Mouse (Mus musculus) E14TG2a.4 (cell line): ENCODE results near the gene Mtor.

ENCODE experiments used
- H3K27me3 ChIP-seq: 2 replicates; pipeline ENCODE4 v1.6.1; 2014; ENCODE audit warnings: low read length, control low read depth; ENCODE audit not compliant: insufficient read depth
- H3K36me3 ChIP-seq: 2 replicates; pipeline ENCODE4 v1.6.1; 2014; ENCODE audit warnings: low read length, control low read depth; ENCODE audit not compliant: insufficient read depth
- H3K4me1 ChIP-seq: replicated peaks from 2 replicates; pipeline ENCODE4 v1.6.1; 2014; ENCODE audit warnings: low read depth, low read length, control low read depth
- H3K4me3 ChIP-seq: replicated peaks from 2 replicates; pipeline ENCODE4 v1.5.1; 2014; ENCODE audit warnings: mild to moderate bottlenecking, low read length
- H3K9me3 ChIP-seq: 2 replicates; pipeline ENCODE4 v1.6.1; 2014; ENCODE audit warnings: low read length, control low read depth
- CTCF ChIP-seq: conservative IDR thresholded peaks from 2 replicates; pipeline ENCODE4 v1.5.1; 2014; ENCODE audit warnings: low read length
- NANOG ChIP-seq: IDR thresholded peaks from 2 replicates; pipeline ENCODE4 v1.6.1; 2014; ENCODE audit warnings: borderline replicate concordance, low read length, mixed read lengths
- POU5F1 ChIP-seq: IDR thresholded peaks from 2 replicates; pipeline ENCODE4 v1.6.1; 2014; ENCODE audit warnings: low read length, borderline replicate concordance

Gene Mtor

GRCm38 (mm10) chr4:148433813-148434212 lies 14.6 kb upstream of the Mtor start:
- TF ChIP-seq NANOG (no peak), CTCF (no peak), POU5F1 (no peak)
- H3K36me3 ChIP-seq: peaks cover 61% of the 10 kb centered on the region
- H3K27me3 ChIP-seq: no peaks in the 10 kb centered on the region
- no peak overlapping the region for H3K4me3 ChIP-seq
- peaks cover 32% of the 10 kb centered on the region for H3K4me1 ChIP-seq
- H3K9me3 ChIP-seq: no peaks in the 10 kb centered on the region

GRCm38 (mm10) chr4:148434554-148434953 lies 13.9 kb upstream of the Mtor start:
- no peaks in the 10 kb centered on the region for H3K9me3 ChIP-seq
- peaks cover 69% of the 10 kb centered on the region for H3K36me3 ChIP-seq
- H3K27me3 ChIP-seq: no peaks in the 10 kb centered on the region
- H3K4me3 ChIP-seq: no peak overlapping the region
- TF ChIP-seq NANOG (no peak), POU5F1 (no peak), CTCF (no peak)
- peaks cover 24% of the 10 kb centered on the region for H3K4me1 ChIP-seq

DNA sequence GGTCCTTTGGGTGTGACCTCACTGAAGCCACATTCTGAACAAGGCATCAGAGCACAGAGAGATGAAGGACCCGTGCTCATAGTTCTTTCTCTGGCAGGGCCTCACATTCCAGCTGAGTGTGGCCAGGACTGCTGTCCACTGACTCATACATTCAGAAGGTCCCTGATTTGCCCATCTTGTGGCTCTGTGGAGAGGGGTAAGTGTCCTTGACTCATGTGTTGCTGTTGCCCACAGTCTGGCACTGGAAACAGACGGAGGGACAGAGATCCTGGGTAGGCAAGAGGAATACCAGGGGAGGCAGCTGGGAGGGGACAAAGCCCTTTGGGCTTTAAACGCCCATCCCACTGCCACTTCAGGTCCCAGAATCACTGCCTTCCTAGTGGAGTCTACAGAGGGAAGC lies 13.3 kb upstream of the Mtor start:
- Histone ChIP-seq H3K36me3 (peaks cover 73% of the 10 kb centered on the region), H3K4me3 (no peak overlapping the region), H3K9me3 (no peaks in the 10 kb centered on the region), H3K4me1 (peaks cover 23% of the 10 kb centered on the region), H3K27me3 (no peaks in the 10 kb centered on the region)
- TF ChIP-seq NANOG: no peak
- TF ChIP-seq POU5F1: no peak

DNA sequence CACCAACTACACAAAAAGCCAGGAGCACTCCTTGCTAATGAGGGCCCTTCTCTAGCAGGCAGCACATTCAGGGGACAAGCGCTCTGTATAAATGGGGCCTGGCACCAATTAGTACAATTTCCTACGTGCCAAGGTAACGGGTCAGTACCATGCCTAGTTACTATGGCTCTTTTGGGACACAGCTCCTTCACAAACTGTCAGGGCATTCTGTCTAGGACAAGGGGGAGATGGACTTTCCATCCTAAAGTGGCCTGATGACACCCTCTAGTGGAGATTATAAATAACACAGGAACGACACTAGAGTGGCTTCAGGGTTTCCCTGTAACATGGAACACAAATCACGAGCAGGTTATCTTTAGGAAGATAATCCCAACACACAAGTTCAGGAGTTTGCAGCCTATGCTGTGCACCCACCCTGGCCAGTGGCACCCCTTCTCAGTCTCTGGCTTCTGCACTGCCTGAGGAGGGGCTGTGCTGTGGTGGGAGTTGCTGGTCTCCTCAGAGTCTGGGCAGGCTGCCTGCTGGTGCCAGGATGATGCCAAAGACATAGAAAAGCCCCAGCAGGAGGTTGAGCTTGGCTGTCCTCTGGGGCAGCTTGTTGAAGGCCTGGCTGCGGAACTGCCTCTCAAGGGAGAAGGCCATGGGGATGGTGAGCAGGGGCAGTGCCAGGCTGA lies 12.6 kb upstream of the Mtor start:
- peaks cover 80% of the 10 kb centered on the region for H3K36me3 ChIP-seq
- TF ChIP-seq CTCF: peak; percentile 38
- no peak for TF ChIP-seq POU5F1
- no peaks in the 10 kb centered on the region for H3K27me3 ChIP-seq
- H3K4me1 ChIP-seq: peaks cover 24% of the 10 kb centered on the region
- H3K9me3 ChIP-seq: no peaks in the 10 kb centered on the region
- no peak overlapping the region for H3K4me3 ChIP-seq

GRCm38 (mm10) chr4:148441931-148442330 lies 6.5 kb upstream of the Mtor start:
- H3K36me3 ChIP-seq: peaks cover 54% of the 10 kb centered on the region
- H3K9me3 ChIP-seq: no peaks in the 10 kb centered on the region
- no peak overlapping the region for H3K4me3 ChIP-seq
- H3K4me1 ChIP-seq: peaks cover 42% of the 10 kb centered on the region
- TF ChIP-seq CTCF (no peak), POU5F1 (no peak), NANOG (no peak)
- no peaks in the 10 kb centered on the region for H3K27me3 ChIP-seq

DNA sequence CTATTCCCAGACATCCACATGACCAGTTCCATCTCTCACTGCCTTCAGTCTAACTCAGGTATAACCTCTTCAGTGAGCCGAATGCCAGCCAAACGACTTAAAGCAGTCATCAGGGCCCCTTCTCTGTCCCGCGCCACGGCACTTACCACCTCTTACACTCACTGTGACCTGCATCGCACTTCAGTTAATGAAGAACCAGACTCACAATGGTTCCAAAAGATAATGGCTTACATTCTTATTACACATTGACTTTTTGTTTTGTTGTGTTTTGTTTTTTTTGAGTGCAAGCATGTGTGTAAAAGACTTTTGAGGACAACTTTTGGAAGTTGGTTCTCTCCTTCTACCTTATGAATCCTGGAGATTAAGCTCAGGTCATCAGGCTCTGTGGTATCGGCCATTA lies 5.8 kb upstream of the Mtor start:
- Histone ChIP-seq H3K27me3 (no peaks in the 10 kb centered on the region), H3K4me1 (peaks cover 41% of the 10 kb centered on the region)

DNA sequence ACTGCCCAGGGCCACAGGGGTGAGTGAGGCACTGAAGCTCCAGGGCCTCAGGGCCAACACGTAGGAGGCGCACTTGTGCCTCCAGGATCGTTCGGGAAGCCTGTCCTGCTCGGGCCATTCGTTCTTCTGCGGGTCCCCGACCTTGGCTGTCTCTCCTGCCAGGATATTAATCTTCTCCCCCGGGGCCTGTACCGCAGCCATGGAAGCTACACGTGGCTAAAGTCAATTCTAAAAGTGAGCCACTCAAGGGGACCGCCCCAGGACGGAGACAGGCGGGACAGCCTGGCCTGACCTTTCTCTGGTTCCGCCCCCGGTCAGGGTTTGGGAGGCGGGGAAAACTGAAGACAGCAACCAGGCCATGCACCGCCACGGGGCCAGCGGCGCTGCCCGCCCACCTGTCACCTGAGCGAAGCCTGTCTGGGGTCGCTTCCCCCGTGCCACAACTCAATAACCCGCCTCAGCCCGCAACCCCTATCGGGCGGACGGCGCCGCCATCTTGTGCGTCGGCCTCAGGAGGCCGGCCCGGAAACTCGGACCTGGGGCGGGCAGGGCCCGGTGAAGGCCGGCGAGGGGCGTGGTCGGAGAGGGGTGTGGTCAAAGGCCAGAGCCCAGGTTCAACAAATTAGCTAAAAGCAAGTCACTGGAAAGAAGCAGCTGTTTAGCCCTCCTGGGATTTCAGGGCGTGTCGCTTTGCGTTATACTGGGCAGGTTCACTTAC lies 4.0 kb upstream of the Mtor start, which contains the start of gene Ubiad1:
Gene Ubiad1 (minus strand): TSS at position 522 of the 718 bp plus-strand sequence.
- Histone ChIP-seq H3K36me3 (peaks cover 32% of the 10 kb centered on the region), H3K9me3 (no peaks in the 10 kb centered on the region), H3K4me3 (peak within 1 kb of the TSS; percentile 96), H3K4me1 (peaks cover 47% of the 10 kb centered on the region), H3K27me3 (no peaks in the 10 kb centered on the region)
- TF ChIP-seq NANOG (no peak), POU5F1 (no peak), CTCF (no peak)

More for the DNA sequence above, 5.8 kb upstream of the Mtor start:
- no peak overlapping the region for H3K4me3 ChIP-seq
- peaks cover 50% of the 10 kb centered on the region for H3K36me3 ChIP-seq
- H3K9me3 ChIP-seq: no peaks in the 10 kb centered on the region
- TF ChIP-seq CTCF (no peak), POU5F1 (no peak), NANOG (no peak)

- peaks cover 37% of the 10 kb centered on the region for H3K36me3 ChIP-seq
- H3K4me1 ChIP-seq: peaks cover 32% of the 10 kb centered on the region
- H3K9me3 ChIP-seq: no peaks in the 10 kb centered on the region
- peak overlapping the region; percentile 97 for H3K4me3 ChIP-seq
- TF ChIP-seq POU5F1 (no peak), CTCF (no peak), NANOG (no peak)
- no peaks in the 10 kb centered on the region for H3K27me3 ChIP-seq
Measured at GRCm38 (mm10) chr4:148448853-148449245, 438 bp downstream of the Mtor start.
